In the genomic region with DNA sequence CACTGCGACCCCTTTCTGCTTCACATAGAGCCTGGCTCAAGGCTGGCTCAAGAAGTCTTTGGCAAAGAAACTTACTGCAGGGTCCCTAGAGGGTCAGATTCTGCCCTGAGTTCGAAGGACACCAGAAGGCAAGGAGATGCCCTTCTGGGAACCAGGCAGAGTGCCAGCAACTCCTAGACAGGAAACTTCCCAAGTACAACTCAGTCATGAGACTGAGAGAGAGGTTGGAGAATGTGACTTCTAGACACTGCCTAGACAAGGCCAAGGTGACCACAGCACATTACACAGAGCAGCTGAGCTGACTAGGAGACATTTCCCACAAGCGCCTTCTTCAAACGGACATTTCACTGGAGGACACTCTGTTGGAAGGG, we compare ENCODE assay signal across 8 mouse cellular contexts. TPM values are rescaled to one million over a fixed set of nuclear protein-coding genes. Genes with fewer than 3 reads are reported as not detected.
DNase-seq lines count a peak whose midpoint lies in the region; ATAC-seq and TF ChIP-seq lines count a peak whose summit lies in the region.

No protein-coding gene starts in this region.

- ATAC-seq in heart, embryonic 11.5 days (replicated peaks; ENCODE audit: insufficient number of reproducible peaks, low FRiP score, low TSS enrichment): no peak
- no peak for ATAC-seq in embryonic facial prominence, embryonic 15.5 days (ENCODE audit: insufficient number of reproducible peaks, low FRiP score, low TSS enrichment, low read depth)
- ATAC-seq in kidney, postnatal 0 days (replicated peaks; ENCODE audit: low FRiP score, low read depth): peak; percentile 5; the same call in 1 of the 2 replicates
- ATAC-seq in neural tube, embryonic 13.5 days (ENCODE audit: low read depth): no peak

- H3K27ac ChIP-seq in heart, embryonic 11.5 days (ENCODE audit: low read depth, low read length): no peak overlapping the region
- H3K27ac ChIP-seq in embryonic facial prominence, embryonic 15.5 days (replicated peaks): no peak overlapping the region
- H3K27ac ChIP-seq in kidney, postnatal 0 days: no peak overlapping the region
- H3K27ac ChIP-seq in neural tube, embryonic 13.5 days (replicated peaks): no peak overlapping the region

- 66% methylated on average over 4 of the region's 4 CpGs for WGBS in heart, embryonic 11.5 days (ENCODE audit: insufficient replicate concordance)
- WGBS in embryonic facial prominence, embryonic 15.5 days: 71% methylated on average over 4 of the region's 4 CpGs
- 64% methylated on average over 4 of the region's 4 CpGs for WGBS in kidney, postnatal 0 days
- WGBS in neural tube, embryonic 13.5 days: 70% methylated on average over 4 of the region's 4 CpGs

- no peak for DNase-seq in heart, adult 8-10 months (ENCODE audit: low spot score)
- peak; percentile 19 for DNase-seq in adipocyte (ENCODE audit: low spot score)
- no peak for DNase-seq in kidney, postnatal 0 days (ENCODE audit: low spot score)
- DNase-seq in urinary bladder, postnatal 4 days (ENCODE audit: low spot score in 2 of 2): no peak
- no peak for DNase-seq in spleen, postnatal 36 days (ENCODE audit: low spot score in 2 of 2)

- no peaks in the 10 kb centered on the region for H3K36me3 ChIP-seq in heart, embryonic 11.5 days (ENCODE audit: control insufficient read depth, insufficient read depth, low read length)
- H3K36me3 ChIP-seq in embryonic facial prominence, embryonic 15.5 days: no peaks in the 10 kb centered on the region
- H3K36me3 ChIP-seq in kidney, postnatal 0 days (ENCODE audit: insufficient read depth, low read length): no peaks in the 10 kb centered on the region
- H3K36me3 ChIP-seq in neural tube, embryonic 13.5 days: no peaks in the 10 kb centered on the region

- peaks cover 31% of the 10 kb centered on the region for H3K27me3 ChIP-seq in heart, embryonic 11.5 days (ENCODE audit: control insufficient read depth, insufficient read depth, low read length)
- H3K27me3 ChIP-seq in embryonic facial prominence, embryonic 15.5 days: peaks cover 29% of the 10 kb centered on the region
- peaks cover 11% of the 10 kb centered on the region; the same call in 1 of the 2 replicates for H3K27me3 ChIP-seq in kidney, postnatal 0 days (ENCODE audit: insufficient read depth, low read length)
- peaks cover 27% of the 10 kb centered on the region for H3K27me3 ChIP-seq in neural tube, embryonic 13.5 days

- H3K9ac ChIP-seq in heart, embryonic 11.5 days (ENCODE audit: low read depth, low read length): no peak overlapping the region
- no peak overlapping the region for H3K9ac ChIP-seq in embryonic facial prominence, embryonic 15.5 days
- H3K9ac ChIP-seq in kidney, postnatal 0 days (ENCODE audit: low read depth, low read length): no peak overlapping the region
- H3K9ac ChIP-seq in neural tube, embryonic 13.5 days: no peak overlapping the region

- H3K9me3 ChIP-seq in heart, embryonic 11.5 days (replicated peaks; ENCODE audit: control insufficient read depth, low read length): no peaks in the 10 kb centered on the region
- H3K9me3 ChIP-seq in embryonic facial prominence, embryonic 15.5 days (replicated peaks): no peaks in the 10 kb centered on the region
- no peaks in the 10 kb centered on the region for H3K9me3 ChIP-seq in kidney, postnatal 0 days (replicated peaks; ENCODE audit: low read length)
- no peaks in the 10 kb centered on the region for H3K9me3 ChIP-seq in neural tube, embryonic 13.5 days

- no peak for TF ChIP-seq CTCF in kidney, postnatal 0 days (IDR thresholded peaks at IDR 0.05; ENCODE audit: low read depth)

- no peaks in the 10 kb centered on the region for H3K4me1 ChIP-seq in heart, embryonic 11.5 days (ENCODE audit: control insufficient read depth, insufficient read depth, low read length)
- H3K4me1 ChIP-seq in embryonic facial prominence, embryonic 15.5 days: peaks cover 6% of the 10 kb centered on the region; the same call in 1 of the 2 replicates
- H3K4me1 ChIP-seq in kidney, postnatal 0 days (replicated peaks; ENCODE audit: insufficient read depth, low read length): no peaks in the 10 kb centered on the region
- peaks cover 8% of the 10 kb centered on the region; the same call in 1 of the 2 replicates for H3K4me1 ChIP-seq in neural tube, embryonic 13.5 days (replicated peaks)

- H3K4me2 ChIP-seq in heart, embryonic 11.5 days: peak overlapping the region; percentile 81
- H3K4me2 ChIP-seq in embryonic facial prominence, embryonic 15.5 days (replicated peaks): peak overlapping the region; percentile 89
- peak overlapping the region; percentile 72; the same call in 1 of the 2 replicates for H3K4me2 ChIP-seq in kidney, postnatal 0 days (ENCODE audit: low read length)
- H3K4me2 ChIP-seq in neural tube, embryonic 13.5 days: peak overlapping the region; percentile 99

- H3K4me3 ChIP-seq in heart, embryonic 11.5 days (ENCODE audit: low read depth, low read length): no peak overlapping the region
- no peak overlapping the region; the same call in 1 of the 2 replicates for H3K4me3 ChIP-seq in embryonic facial prominence, embryonic 15.5 days (replicated peaks)
- no peak overlapping the region for H3K4me3 ChIP-seq in kidney, postnatal 0 days (replicated peaks; ENCODE audit: low read depth, low read length)
- H3K4me3 ChIP-seq in neural tube, embryonic 13.5 days: peak overlapping the region; percentile 61; the same call in 1 of the 2 replicates

RNA-seq across cellular contexts. Expression of gene Kcnip4, which starts 0.5 kb away (rescaled TPM):
- 0.49 and 0.63 TPM in 2 replicates for polyA plus RNA-seq in heart, embryonic 11.5 days (2014; fragmentation: Nextera tagmentation; extraction: Ambion mirVana)
- total RNA-seq in heart, adult 8-10 months (2022): under 1 TPM in 2 of 4 experiments, not detected in 2; 0.12 to 0.20 TPM
- 2.4 and 3.0 TPM in 2 replicates for polyA plus RNA-seq in embryonic facial prominence, embryonic 15.5 days (2015; fragmentation: Nextera tagmentation; extraction: Ambion mirVana)
- 1.0 and 1.2 TPM in 2 replicates for polyA plus RNA-seq in kidney, postnatal 0 days (2015; fragmentation: Nextera tagmentation; extraction: Ambion mirVana)
- 9.1 and 9.5 TPM in 2 replicates for polyA plus RNA-seq in neural tube, embryonic 13.5 days (2015; fragmentation: Nextera tagmentation; extraction: Ambion mirVana)
